Mouse (Mus musculus) lung, embryonic 14.5 days (tissue): ENCODE results near the gene Dynlrb2. TPM values are rescaled to one million over a fixed set of nuclear protein-coding genes. Genes with fewer than 3 reads are reported as not detected.

Source experiments
- ATAC-seq: fragments of 200-750 bp; cut with Nextera tagmentation; 2 replicates; pipeline ENCODE4 v1.8.0; 2017; ENCODE audit warnings: mild to moderate bottlenecking, moderate TSS enrichment, moderate library complexity; ENCODE audit not compliant: insufficient read depth
- DNase-seq: peaks from one replicate; pipeline ENCODE4 v3.0.0-alpha.2; 2015
- H3K27ac ChIP-seq: fragments of 300-500 bp; sonication (generic); 2 replicates; pipeline ENCODE4 v1.5.1; 2014; ENCODE audit warnings: low read depth, mild to moderate bottlenecking, moderate library complexity
- H3K27me3 ChIP-seq: fragments of 300-500 bp; sonication (generic); 2 replicates; pipeline ENCODE4 v1.6.1; 2014; ENCODE audit warnings: low read length, control low read depth; ENCODE audit not compliant: insufficient read depth
- H3K36me3 ChIP-seq: fragments of 300-500 bp; sonication (generic); 2 replicates; pipeline ENCODE4 v1.6.1; 2014; ENCODE audit warnings: control low read depth; ENCODE audit not compliant: insufficient read depth
- H3K4me1 ChIP-seq: fragments of 300-500 bp; sonication (generic); 2 replicates; pipeline ENCODE4 v1.6.1; 2014; ENCODE audit warnings: antibody characterized with exemption, control low read depth; ENCODE audit not compliant: insufficient read depth
- H3K4me2 ChIP-seq: fragments of 300-500 bp; sonication (generic); 2 replicates; pipeline ENCODE4 v1.6.1; 2014; ENCODE audit warnings: mild to moderate bottlenecking
- H3K4me3 ChIP-seq: fragments of 300-500 bp; sonication (generic); 2 replicates; pipeline ENCODE4 v1.5.1; 2014; ENCODE audit warnings: low read depth, low read length
- H3K9ac ChIP-seq: fragments of 300-500 bp; sonication (generic); 2 replicates; pipeline ENCODE4 v1.6.1; 2014
- H3K9me3 ChIP-seq: fragments of 300-500 bp; sonication (generic); 2 replicates; pipeline ENCODE4 v1.6.1; 2016; ENCODE audit warnings: low read depth, low read length, control low read depth
- CTCF ChIP-seq: IDR thresholded peaks from 2 replicates; pipeline ENCODE4 v1.5.1; 2016; ENCODE audit warnings: antibody characterized with exemption, low read depth
- WGBS: fragments of 180-500 bp; shearing (Covaris S2); extraction: QIAGEN DNeasy Blood & Tissue Kit; methylation state at CpG from one replicate; pipeline ENCODE4 v1.1.7; 2014; 5-methylcytosine and 5-hydroxymethylcytosine counted together
- polyA plus RNA-seq: library from polyadenylated mRNA; unstranded; fragments of >200 nt; fragmentation: Nextera tagmentation; extraction: Ambion mirVana; gene quantifications from 2 replicates; pipeline ENCODE4 v1.2.1, GENCODE M21; 2014

The Dynlrb2 gene
- polyA plus RNA-seq, 1 experiment from 2014 or later = 1.3 TPM

GRCm38 (mm10) chr8:116536786-116537185 lies 32.0 kb downstream of the Dynlrb2 start:
- Histone ChIP-seq H3K4me2 (no peak overlapping the region), H3K36me3 (no peaks in the 10 kb centered on the region), H3K4me3 (no peak overlapping the region), H3K27ac (no peak overlapping the region), H3K4me1 (no peaks in the 10 kb centered on the region), H3K9me3 (no peaks in the 10 kb centered on the region), H3K27me3 (no peaks in the 10 kb centered on the region), H3K9ac (no peak overlapping the region)
- ATAC-seq (no peak), DNase-seq (no peak)
- no peak for TF ChIP-seq CTCF
- 78% methylated on average over 5 of the region's 5 CpGs for WGBS

DNA sequence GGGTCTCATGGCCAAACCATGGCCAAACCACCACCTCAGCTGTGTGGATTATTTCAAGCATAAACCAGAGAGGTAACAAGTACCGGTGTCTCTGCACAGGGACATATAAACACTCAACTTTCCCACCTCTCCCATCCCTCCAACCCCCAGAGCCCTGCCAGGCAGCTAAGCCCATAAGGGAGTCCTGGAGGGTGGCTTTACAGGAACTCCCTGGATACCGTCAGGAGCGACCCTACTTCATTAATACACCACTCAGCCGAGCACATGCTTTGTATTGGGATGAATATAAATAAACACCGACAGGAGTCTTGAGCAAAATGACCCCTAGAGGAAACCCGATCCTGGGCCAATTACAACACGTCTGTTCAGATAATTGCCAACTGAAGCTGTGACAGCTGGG lies 34.0 kb downstream of the Dynlrb2 start:
- Histone ChIP-seq H3K9ac (no peak overlapping the region), H3K4me2 (no peak overlapping the region), H3K9me3 (no peaks in the 10 kb centered on the region), H3K4me1 (no peaks in the 10 kb centered on the region), H3K27ac (no peak overlapping the region), H3K27me3 (no peaks in the 10 kb centered on the region), H3K4me3 (no peak overlapping the region), H3K36me3 (no peaks in the 10 kb centered on the region)
- WGBS = 23% methylated on average over 7 of the region's 7 CpGs
- DNase-seq (no peak), ATAC-seq (no peak)
- no peak for TF ChIP-seq CTCF

DNA sequence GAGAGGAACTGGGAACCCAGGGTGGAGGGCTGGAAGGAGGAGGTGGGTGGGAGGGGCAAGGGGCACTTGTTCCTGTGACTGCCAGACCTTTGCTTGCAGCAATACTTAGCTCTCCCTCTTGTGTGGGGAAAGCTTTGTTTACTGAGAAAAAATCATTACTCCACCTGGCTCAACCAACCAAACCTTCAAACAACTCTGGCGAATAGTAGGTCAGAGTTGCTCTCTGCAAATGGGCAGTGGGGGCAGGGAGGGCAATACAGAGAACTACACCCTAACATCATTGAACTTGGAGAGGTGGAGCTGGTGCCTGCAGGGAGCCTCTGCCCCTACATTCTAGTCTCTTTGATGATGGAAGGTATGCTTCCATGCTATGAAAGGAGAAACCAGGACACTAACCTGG lies 35.4 kb downstream of the Dynlrb2 start:
- Histone ChIP-seq H3K9me3 (no peaks in the 10 kb centered on the region), H3K4me2 (no peak overlapping the region), H3K27ac (no peak overlapping the region), H3K9ac (no peak overlapping the region), H3K4me3 (no peak overlapping the region), H3K4me1 (no peaks in the 10 kb centered on the region), H3K36me3 (no peaks in the 10 kb centered on the region), H3K27me3 (no peaks in the 10 kb centered on the region)
- no peak for ATAC-seq
- TF ChIP-seq CTCF = no peak
- no peak for DNase-seq
- 75% methylated on average over 1 of the region's 1 CpGs for WGBS

DNA sequence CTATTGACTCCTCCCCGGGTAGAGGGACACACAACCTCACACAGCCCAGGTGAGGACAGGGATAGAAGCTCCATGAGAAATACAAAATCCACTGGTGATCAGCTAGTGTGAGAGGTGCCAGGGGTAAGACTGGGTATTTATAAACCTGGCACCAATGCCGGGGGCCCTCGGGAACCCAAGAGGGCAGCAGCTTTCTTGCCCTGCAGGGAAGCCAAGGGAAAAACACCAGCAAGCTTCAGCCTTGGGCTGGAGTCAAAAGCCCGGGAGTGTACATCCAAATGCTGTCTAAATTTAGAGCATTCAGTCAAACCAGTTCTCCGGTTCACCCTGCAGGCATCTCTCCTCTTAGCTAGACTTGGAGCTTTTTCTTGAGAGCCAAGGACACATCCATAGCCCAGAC lies 38.1 kb downstream of the Dynlrb2 start:
- H3K36me3 ChIP-seq = no peaks in the 10 kb centered on the region
- TF ChIP-seq CTCF = no peak

GRCm38 (mm10) chr8:116543366-116543765 lies 38.6 kb downstream of the Dynlrb2 start:
- H3K27ac ChIP-seq = no peak overlapping the region

More for the DNA sequence above, 38.1 kb downstream of the Dynlrb2 start:
- 83% methylated on average over 5 of the region's 5 CpGs for WGBS
- Histone ChIP-seq H3K9ac (no peak overlapping the region), H3K4me3 (no peak overlapping the region), H3K9me3 (no peaks in the 10 kb centered on the region), H3K4me1 (no peaks in the 10 kb centered on the region), H3K27me3 (no peaks in the 10 kb centered on the region), H3K27ac (no peak overlapping the region), H3K4me2 (no peak overlapping the region)
- ATAC-seq (no peak), DNase-seq (no peak)

DNA sequence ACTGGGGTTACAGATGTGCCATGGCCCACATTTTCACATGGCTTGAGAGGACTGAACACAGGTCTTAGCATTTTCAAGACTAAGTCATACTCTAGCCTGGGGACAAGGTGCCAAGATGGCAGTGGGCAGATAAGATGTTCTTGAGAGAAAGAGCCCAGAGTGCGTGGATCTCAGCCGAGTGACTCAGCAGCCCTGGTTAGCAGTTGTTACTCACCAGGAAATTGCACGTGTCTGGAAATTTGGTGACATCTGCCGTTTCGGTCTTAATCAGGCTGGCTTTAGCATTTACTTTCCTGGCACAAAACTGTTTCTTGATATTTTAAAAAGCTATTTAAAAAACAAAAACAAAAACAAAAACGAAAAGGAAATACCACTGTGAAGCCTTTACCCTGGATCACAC lies 47.5 kb downstream of the Dynlrb2 start:
- no peak overlapping the region for H3K4me2 ChIP-seq
- H3K4me3 ChIP-seq = no peak overlapping the region
- no peak for TF ChIP-seq CTCF
- no peaks in the 10 kb centered on the region for H3K27me3 ChIP-seq
- H3K9me3 ChIP-seq = no peaks in the 10 kb centered on the region
- DNase-seq = no peak
- WGBS = 79% methylated on average over 6 of the region's 6 CpGs
- no peak for ATAC-seq
- H3K27ac ChIP-seq = no peak overlapping the region
- no peaks in the 10 kb centered on the region for H3K4me1 ChIP-seq
- no peak overlapping the region for H3K9ac ChIP-seq
- H3K36me3 ChIP-seq = no peaks in the 10 kb centered on the region

More at GRCm38 (mm10) chr8:116543366-116543765, 38.6 kb downstream of the Dynlrb2 start:
- no peak overlapping the region for H3K4me3 ChIP-seq
- ATAC-seq (no peak), DNase-seq (no peak)
- H3K27me3 ChIP-seq = no peaks in the 10 kb centered on the region
- H3K4me1 ChIP-seq = no peaks in the 10 kb centered on the region
- WGBS = 46% methylated on average over 1 of the region's 1 CpGs
- no peak overlapping the region for H3K9ac ChIP-seq
- no peak overlapping the region for H3K4me2 ChIP-seq
- no peaks in the 10 kb centered on the region for H3K36me3 ChIP-seq
- H3K9me3 ChIP-seq = no peaks in the 10 kb centered on the region
- TF ChIP-seq CTCF = no peak

- DNase-seq (no peak), ATAC-seq (no peak)
- no peaks in the 10 kb centered on the region for H3K4me1 ChIP-seq
- H3K27ac ChIP-seq = no peak overlapping the region
- H3K4me2 ChIP-seq = no peak overlapping the region
- no peaks in the 10 kb centered on the region for H3K27me3 ChIP-seq
- WGBS = 77% methylated on average over 3 of the region's 3 CpGs
- no peak for TF ChIP-seq CTCF
- no peaks in the 10 kb centered on the region for H3K9me3 ChIP-seq
- H3K9ac ChIP-seq = no peak overlapping the region
- H3K36me3 ChIP-seq = no peaks in the 10 kb centered on the region
- H3K4me3 ChIP-seq = no peak overlapping the region
These were observed 48.0 kb downstream of the Dynlrb2 start for GRCm38 (mm10) chr8:116552778-116553177.

Other genes starting within 250 kb of the Dynlrb2 start
- 7.8 and 8.7 TPM in 2 replicates for gene Cdyl2, start 228.0 kb downstream of the Dynlrb2 start, polyA plus RNA-seq